Mouse (Mus musculus) right cerebral cortex, postnatal 10 days (tissue): ENCODE results near the gene Prl8a6.

Source experiments
- DNase-seq, 2 experiments: peaks; one replicate each; pipeline ENCODE4 v3.0.0; 2021; ENCODE audit warnings: low spot score in 2 of 2

Prl8a6 gene

DNA sequence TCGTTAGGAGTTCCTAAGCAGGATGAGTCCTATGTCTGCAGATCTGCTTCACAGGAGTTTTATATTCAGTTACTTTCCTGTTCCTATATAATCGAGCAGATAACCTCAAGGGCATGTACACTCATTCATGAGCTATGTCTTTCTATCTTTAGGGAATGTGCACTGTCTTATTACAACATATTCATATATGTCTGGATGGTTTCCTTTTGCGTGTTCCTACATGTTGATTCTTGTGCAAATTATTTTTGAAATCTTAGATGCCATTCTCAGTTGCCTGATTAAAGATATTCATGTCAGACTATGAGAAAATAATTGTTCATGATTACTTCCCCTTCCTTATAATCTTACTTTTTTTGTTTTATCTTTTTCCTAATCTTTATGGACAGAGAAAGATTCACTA, at the start of gene Prl8a6:
Gene Prl8a6, minus strand, starts transcription at position 101 of the 400 bp plus-strand sequence.
- no peak for DNase-seq

DNA sequence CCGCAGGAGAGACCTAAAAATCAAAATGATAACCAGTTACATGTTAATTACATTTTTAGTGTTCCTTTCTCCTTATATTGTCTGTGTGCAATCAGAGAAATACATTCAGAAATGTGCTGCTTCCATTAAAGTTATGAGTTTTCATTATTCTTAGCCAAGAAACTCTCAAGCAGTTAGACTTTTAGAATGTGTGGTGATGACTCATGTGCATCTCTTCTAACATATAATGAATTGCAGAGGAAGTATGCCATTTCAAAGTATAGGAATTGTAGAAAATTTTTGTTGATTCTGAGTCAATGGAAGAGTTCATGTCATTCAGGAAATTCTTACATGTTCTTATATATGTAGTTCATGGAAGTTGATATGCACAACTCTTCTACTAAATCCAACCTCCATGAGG, 5.3 kb downstream of the Prl8a6 start:
- DNase-seq, result no peak

DNA sequence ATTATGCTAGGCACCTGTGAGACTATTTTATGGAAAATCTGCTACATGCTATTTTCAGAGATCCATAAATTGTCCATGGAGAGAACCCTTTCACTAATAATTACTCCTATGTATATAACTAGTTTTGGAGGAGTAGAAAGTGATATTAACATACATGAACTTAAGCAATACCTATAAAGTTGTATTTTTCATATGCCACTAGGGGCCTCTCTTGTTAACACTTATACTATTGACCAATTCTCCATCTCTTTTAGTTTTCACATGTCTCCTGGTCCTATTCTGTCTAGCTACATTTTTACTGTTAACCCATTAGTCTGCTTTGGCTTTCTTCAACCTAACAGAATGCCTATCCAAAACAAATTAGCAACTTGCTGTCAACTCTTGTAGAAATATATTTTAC, 24.8 kb downstream of the Prl8a6 start:
- DNase-seq, result no peak

DNA sequence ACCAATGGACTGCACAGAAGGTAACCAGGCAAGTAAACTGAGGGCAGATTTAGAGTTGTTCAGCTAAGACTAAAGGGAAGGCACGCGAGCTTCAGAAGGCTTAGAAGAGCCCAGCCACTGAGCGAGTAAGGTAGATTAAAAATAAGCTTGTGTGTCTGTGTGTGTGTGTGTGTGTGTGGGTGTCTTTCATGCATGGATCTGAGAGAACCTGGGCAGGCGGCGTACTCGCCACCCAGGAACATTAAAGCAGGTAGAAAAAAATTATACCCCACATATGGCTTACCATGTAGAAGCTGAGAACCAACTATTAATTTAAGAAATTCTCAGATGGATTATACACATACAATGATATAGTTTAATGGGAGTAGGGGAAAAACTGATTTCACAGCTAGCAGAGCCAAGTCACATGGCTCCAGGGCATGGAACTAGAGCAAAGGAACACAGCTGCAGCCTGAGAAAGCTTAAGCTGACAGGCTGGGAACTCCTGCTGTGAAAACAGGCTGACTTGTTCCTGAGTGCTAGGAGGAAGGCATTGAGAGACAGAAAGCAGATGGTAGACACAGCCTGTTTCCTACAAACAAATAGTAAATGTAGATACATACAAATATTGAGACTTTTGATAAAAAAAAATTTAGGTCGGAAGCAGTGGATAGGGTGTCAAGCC, 39.3 kb downstream of the Prl8a6 start:
- peak; percentile 16 to 19 for DNase-seq

DNA sequence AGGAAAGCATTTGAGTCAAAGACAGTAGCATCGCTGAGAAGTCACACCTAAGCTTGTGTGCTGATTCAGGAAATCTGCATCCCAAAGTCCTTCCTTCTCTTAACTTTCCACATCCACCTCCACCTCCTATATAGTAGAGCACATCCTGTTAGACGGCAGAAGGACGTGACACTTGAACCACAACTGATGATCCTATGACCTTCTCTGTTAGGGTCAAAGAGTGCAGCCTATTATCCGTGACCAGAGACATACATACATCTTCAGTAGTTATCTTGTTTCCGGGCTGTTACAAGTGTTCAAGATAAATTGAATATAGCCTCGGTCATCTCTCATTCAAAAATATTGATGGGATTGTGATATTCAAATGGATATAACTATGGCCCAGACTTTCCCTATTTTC, 47.7 kb downstream of the Prl8a6 start, which contains the start of gene Prl2b1:
Gene Prl2b1, minus strand, starts transcription at position 101 of the 400 bp plus-strand sequence.
- no peak for DNase-seq
